Mouse (Mus musculus): ENCODE results near the gene 6430571L13Rik.

GRCm38 (mm10) chr9:107334356-107334755, 6.0 kb upstream of the 6430571L13Rik start:
- TF ChIP-seq CTCF (IDR thresholded peaks at IDR 0.05; ENCODE audit: insufficient read depth, low read depth, low read length) (no peak), POLR2A (IDR thresholded peaks at IDR 0.05; ENCODE audit: insufficient read depth, low read depth, low read length) (no peak)
